Mouse (Mus musculus) neural tube, embryonic 14.5 days (tissue): ENCODE measurements at regions not wholly inside any gene's neighbourhood (a gene's known extent, or its start where the extent isn't known, plus 50 kb on each side); places are given as distances from the start of the nearest gene placed in this dataset.

ENCODE experiments used
- ATAC-seq: fragments of 200-750 bp; cut with Nextera tagmentation; 2 replicates; pipeline ENCODE4 v1.8.0; 2017; ENCODE audit warnings: low read depth, mild to moderate bottlenecking, moderate TSS enrichment, moderate library complexity
- H3K27ac ChIP-seq: fragments of 300-500 bp; sonication (generic); 2 replicates; pipeline ENCODE4 v1.5.1; 2014; ENCODE audit warnings: low read depth, mild to moderate bottlenecking, control low read depth, low read length, moderate library complexity, mixed read lengths
- H3K27me3 ChIP-seq: fragments of 300-500 bp; sonication (generic); 2 replicates; pipeline ENCODE4 v1.6.1; 2014; ENCODE audit warnings: low read length; ENCODE audit not compliant: control insufficient read depth, insufficient read depth
- H3K36me3 ChIP-seq: fragments of 300-500 bp; sonication (generic); 2 replicates; pipeline ENCODE4 v1.6.1; 2014; ENCODE audit warnings: low read length, mixed read lengths; ENCODE audit not compliant: control insufficient read depth, insufficient read depth
- H3K4me1 ChIP-seq: fragments of 300-500 bp; sonication (generic); 2 replicates; pipeline ENCODE4 v1.6.1; 2014; ENCODE audit warnings: low read length; ENCODE audit not compliant: control insufficient read depth, insufficient read depth
- H3K4me2 ChIP-seq: fragments of 300-500 bp; sonication (generic); 2 replicates; pipeline ENCODE4 v1.6.1; 2014; ENCODE audit warnings: mild to moderate bottlenecking, low read depth, low read length, control low read depth
- H3K4me3 ChIP-seq: fragments of 300-500 bp; sonication (generic); 2 replicates; pipeline ENCODE4 v1.5.1; 2014; ENCODE audit warnings: low read depth, low read length, control low read depth, mixed read lengths
- H3K9ac ChIP-seq: fragments of 300-500 bp; sonication (generic); replicated peaks from 2 replicates; pipeline ENCODE4 v1.6.1; 2014; ENCODE audit warnings: low read depth, mild to moderate bottlenecking, control low read depth, low read length, mixed read lengths
- H3K9me3 ChIP-seq: fragments of 300-500 bp; sonication (generic); 2 replicates; pipeline ENCODE4 v1.6.1; 2016; ENCODE audit warnings: low read length; ENCODE audit not compliant: control insufficient read depth
- WGBS: fragments of 180-500 bp; shearing (Covaris S2); extraction: QIAGEN DNeasy Blood & Tissue Kit; methylation state at CpG from one replicate; pipeline ENCODE4 v1.1.7; 2014; 5-methylcytosine and 5-hydroxymethylcytosine counted together

GRCm38 (mm10) chr10:15592161-15592560, 874.1 kb upstream of the Gje1 start:
- no peaks in the 10 kb centered on the region for H3K9me3 ChIP-seq
- H3K27ac ChIP-seq: no peak overlapping the region
- ATAC-seq: no peak; the same call in 1 of the 2 replicates
- H3K4me1 ChIP-seq: no peaks in the 10 kb centered on the region
- H3K27me3 ChIP-seq: no peaks in the 10 kb centered on the region
- H3K36me3 ChIP-seq: no peaks in the 10 kb centered on the region
- H3K9ac ChIP-seq: no peak overlapping the region
- H3K4me3 ChIP-seq: no peak overlapping the region
- H3K4me2 ChIP-seq: no peak overlapping the region

GRCm38 (mm10) chr10:15586081-15586480, 868.1 kb upstream of the Gje1 start:
- H3K36me3 ChIP-seq: no peaks in the 10 kb centered on the region
- no peak overlapping the region for H3K4me2 ChIP-seq
- 72% methylated on average over 6 of the region's 6 CpGs for WGBS
- H3K9ac ChIP-seq: no peak overlapping the region
- H3K9me3 ChIP-seq: no peaks in the 10 kb centered on the region
- no peak for ATAC-seq
- no peaks in the 10 kb centered on the region for H3K27me3 ChIP-seq
- no peak overlapping the region for H3K27ac ChIP-seq
- no peak overlapping the region for H3K4me3 ChIP-seq
- H3K4me1 ChIP-seq: no peaks in the 10 kb centered on the region

DNA sequence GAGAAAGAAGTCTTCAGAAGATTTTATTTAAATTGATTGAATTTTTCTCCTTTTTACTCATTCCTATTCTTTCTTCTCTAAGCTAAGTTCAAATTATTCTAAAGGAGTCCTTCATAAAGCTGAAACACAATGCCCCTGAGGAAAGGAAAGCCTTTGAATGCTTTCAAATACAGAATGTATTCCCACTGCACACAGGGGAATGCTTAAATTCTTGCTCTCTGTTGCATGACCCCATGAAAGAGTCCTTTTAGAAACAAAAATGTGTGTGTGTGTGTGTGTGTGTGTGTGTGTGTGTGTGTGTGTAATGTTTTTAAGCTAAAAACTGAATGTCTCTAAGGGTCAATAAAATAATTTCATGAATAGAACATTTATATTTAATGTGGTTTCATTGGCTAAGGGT, 846.1 kb upstream of the Gje1 start:
- no peaks in the 10 kb centered on the region for H3K27me3 ChIP-seq
- no peak overlapping the region for H3K9ac ChIP-seq
- no peak overlapping the region for H3K4me3 ChIP-seq
- H3K9me3 ChIP-seq: peaks cover 4% of the 10 kb centered on the region; the same call in 1 of the 2 replicates
- no peak for ATAC-seq
- H3K27ac ChIP-seq: no peak overlapping the region
- H3K4me1 ChIP-seq: no peaks in the 10 kb centered on the region
- no peak overlapping the region for H3K4me2 ChIP-seq
- H3K36me3 ChIP-seq: no peaks in the 10 kb centered on the region

DNA sequence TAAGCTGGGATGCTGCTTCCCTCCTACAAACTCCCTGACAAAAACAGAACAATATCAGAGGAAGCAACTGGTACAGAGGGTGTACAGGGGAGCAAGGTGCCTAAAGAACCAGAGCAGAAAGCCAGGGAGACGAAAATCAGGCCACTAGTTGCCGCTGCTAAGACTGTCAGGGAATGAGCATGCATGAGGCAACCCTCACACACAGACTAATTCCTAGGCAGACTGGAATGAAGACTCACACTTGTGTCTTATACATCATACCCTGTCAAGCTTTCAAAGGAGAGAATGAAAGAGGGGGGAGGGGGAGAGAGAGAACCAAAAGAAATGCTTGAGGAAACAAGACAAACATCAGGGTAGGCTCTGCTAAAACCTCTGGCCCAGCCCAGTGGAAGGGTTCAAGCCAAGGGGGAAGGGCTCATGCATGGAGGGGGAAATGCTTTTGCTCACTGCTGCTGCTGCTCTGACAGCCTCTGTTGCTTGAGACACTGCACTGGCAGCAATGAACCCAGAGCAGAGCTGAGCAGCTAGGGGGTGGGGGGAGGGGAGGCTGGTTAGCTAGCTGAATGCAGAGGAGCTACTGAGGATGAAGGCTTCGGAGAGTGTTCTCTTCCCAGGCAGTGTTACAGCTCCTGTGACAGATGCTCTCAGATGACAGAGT, 835.5 kb upstream of the Gje1 start:
- Histone ChIP-seq H3K9ac (no peak overlapping the region), H3K9me3 (no peaks in the 10 kb centered on the region), H3K27me3 (no peaks in the 10 kb centered on the region), H3K4me3 (no peak overlapping the region), H3K36me3 (no peaks in the 10 kb centered on the region), H3K4me2 (no peak overlapping the region), H3K27ac (no peak overlapping the region), H3K4me1 (no peaks in the 10 kb centered on the region)
- 57% methylated on average over 3 of the region's 3 CpGs for WGBS
- ATAC-seq: no peak

DNA sequence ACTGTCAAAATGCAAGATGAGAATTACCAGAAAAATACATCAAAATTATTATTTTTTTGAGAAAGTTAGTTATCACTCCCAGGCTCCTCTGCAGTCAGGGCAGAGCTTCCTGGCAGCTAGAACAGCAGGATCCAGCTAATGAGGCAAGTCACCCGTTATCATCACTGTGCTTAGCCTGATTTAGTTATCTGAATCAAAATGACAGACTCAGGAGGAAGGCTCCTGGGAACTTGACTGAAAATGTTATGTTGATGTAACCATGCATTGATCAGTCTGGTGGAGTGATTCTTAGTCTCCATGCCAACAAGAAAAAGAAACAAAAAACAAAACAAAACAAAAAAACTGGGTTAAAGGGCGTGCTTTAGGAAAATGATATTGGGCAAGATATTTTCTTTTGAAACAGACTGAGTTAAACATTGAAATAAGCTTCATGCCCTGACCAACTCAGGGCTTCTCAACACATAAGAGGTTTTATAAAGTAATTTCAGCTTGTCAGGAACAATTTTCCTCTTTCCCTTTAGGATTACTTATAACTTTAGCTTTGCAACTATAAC, 823.9 kb upstream of the Gje1 start:
- Histone ChIP-seq H3K9ac (no peak overlapping the region), H3K4me1 (no peaks in the 10 kb centered on the region), H3K27ac (no peak overlapping the region), H3K27me3 (no peaks in the 10 kb centered on the region), H3K36me3 (no peaks in the 10 kb centered on the region), H3K4me3 (no peak overlapping the region), H3K4me2 (no peak overlapping the region), H3K9me3 (no peaks in the 10 kb centered on the region)
- no peak for ATAC-seq
- 56% methylated on average over 2 of the region's 2 CpGs for WGBS

DNA sequence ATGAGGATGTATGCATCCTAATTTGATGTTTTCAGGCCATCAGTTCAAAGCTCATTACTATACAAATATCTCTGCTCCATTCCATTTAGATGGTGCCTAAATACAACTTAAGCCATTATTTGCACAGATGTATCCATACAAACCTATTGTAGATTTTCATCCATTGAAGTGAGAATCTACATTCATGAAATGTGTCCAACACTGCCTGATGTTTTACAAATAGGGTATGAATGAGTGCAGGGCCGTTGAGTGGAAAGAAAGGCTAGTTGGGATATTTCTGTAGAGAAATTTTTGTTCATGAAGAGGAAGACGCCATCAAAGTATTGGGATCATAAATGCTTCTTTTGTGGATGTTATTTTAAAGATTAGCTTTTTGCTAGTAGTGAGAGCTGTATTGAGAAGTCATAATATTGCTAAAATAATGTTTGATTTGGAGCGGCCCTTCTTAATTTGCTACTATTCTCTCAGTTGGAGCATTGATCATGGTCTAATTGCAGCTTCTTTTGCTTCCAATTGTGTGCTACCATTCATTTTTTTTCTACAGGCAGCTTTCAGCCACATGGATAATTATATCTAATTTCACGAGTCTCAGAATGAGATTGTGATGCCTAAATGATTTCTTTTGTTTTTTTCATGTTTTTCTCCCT, 822.9 kb upstream of the Gje1 start:
- H3K4me1 ChIP-seq: no peaks in the 10 kb centered on the region
- H3K9ac ChIP-seq: no peak overlapping the region
- H3K9me3 ChIP-seq: no peaks in the 10 kb centered on the region
- WGBS: 90% methylated on average over 4 of the region's 4 CpGs
- ATAC-seq: no peak
- H3K27me3 ChIP-seq: no peaks in the 10 kb centered on the region
- no peak overlapping the region for H3K4me2 ChIP-seq
- no peaks in the 10 kb centered on the region for H3K36me3 ChIP-seq
- H3K4me3 ChIP-seq: no peak overlapping the region
- H3K27ac ChIP-seq: no peak overlapping the region

- H3K27ac ChIP-seq: no peak overlapping the region
- WGBS: 88% methylated on average over 2 of the region's 2 CpGs
- H3K27me3 ChIP-seq: no peaks in the 10 kb centered on the region
- no peak overlapping the region for H3K4me3 ChIP-seq
- no peak for ATAC-seq
- H3K9ac ChIP-seq: no peak overlapping the region
- H3K36me3 ChIP-seq: no peaks in the 10 kb centered on the region
- no peaks in the 10 kb centered on the region for H3K4me1 ChIP-seq
- no peaks in the 10 kb centered on the region for H3K9me3 ChIP-seq
- no peak overlapping the region for H3K4me2 ChIP-seq
Measured at GRCm38 (mm10) chr10:15536053-15536452, 818.0 kb upstream of the Gje1 start.

GRCm38 (mm10) chr10:15487367-15487766, 769.4 kb upstream of the Gje1 start:
- no peak for ATAC-seq

DNA sequence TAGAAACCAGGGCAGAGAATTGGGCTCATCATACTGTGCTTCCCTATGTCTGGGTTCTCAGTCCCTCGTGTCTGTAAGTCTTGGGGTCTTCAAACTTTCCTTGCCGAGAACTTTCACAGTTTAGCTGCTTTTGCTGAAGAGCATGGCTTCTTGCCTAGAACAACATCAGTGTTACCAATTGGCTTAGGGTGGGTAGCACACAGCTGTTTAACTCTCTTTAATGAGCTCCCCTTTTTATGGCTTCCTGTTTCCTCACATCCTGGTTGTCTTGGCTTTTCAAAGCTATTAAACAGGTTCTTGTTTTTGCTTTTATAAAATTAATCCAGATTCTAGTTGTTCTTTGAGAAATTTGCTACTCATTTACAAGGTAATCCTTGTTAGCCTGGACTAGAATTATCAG, 725.3 kb upstream of the Gje1 start:
- H3K4me1 ChIP-seq: no peaks in the 10 kb centered on the region
- H3K27ac ChIP-seq: no peak overlapping the region
- no peaks in the 10 kb centered on the region for H3K27me3 ChIP-seq
- no peak overlapping the region for H3K4me3 ChIP-seq
- ATAC-seq: no peak
- H3K9me3 ChIP-seq: no peaks in the 10 kb centered on the region
- no peak overlapping the region for H3K4me2 ChIP-seq
- H3K36me3 ChIP-seq: no peaks in the 10 kb centered on the region
- WGBS: 86% methylated on average over 2 of the region's 2 CpGs
- no peak overlapping the region for H3K9ac ChIP-seq

More at GRCm38 (mm10) chr10:15487367-15487766, 769.4 kb upstream of the Gje1 start:
- Histone ChIP-seq H3K9ac (no peak overlapping the region), H3K27me3 (no peaks in the 10 kb centered on the region), H3K4me1 (no peaks in the 10 kb centered on the region), H3K4me2 (no peak overlapping the region), H3K36me3 (no peaks in the 10 kb centered on the region), H3K27ac (no peak overlapping the region), H3K4me3 (no peak overlapping the region), H3K9me3 (no peaks in the 10 kb centered on the region)
- WGBS: 97% methylated on average over 2 of the region's 2 CpGs
